Mouse (Mus musculus) gastrocnemius, postnatal 14 days (tissue): Measurements from ENCODE around the gene Olfr429. TPM values are rescaled to one million over a fixed set of nuclear protein-coding genes. Genes with fewer than 3 reads are reported as not detected.

Experiments
- total RNA-seq, 2 experiments: library from RNA; stranded (reverse); gene quantifications; 2 replicates each; pipeline ENCODE4 v1.2.3; 2021

Gene Olfr429
- total RNA-seq, 2 experiments from 2014 or later = not detected

Other genes with a start within 250 kb of the Olfr429 start
- under 1 TPM; 0.88 to 1.00 TPM for gene Ifi211, start 171.3 kb upstream of the Olfr429 start, total RNA-seq
- 1 to 10 TPM; 4.3 to 4.4 TPM for gene Mndal, start 141.8 kb upstream of the Olfr429 start, total RNA-seq
- gene Ifi203, start 141.7 kb upstream of the Olfr429 start, total RNA-seq = 1 to 10 TPM; 4.0 to 4.6 TPM
- gene Ifi202b, start 101.6 kb upstream of the Olfr429 start, total RNA-seq = not detected
- 1 to 10 TPM; 2.2 to 5.5 TPM for gene Ifi205, start 52.5 kb upstream of the Olfr429 start, total RNA-seq
- not detected for gene Olfr433, start 43.6 kb upstream of the Olfr429 start, total RNA-seq
- not detected for gene Olfr432, start 35.1 kb upstream of the Olfr429 start, total RNA-seq
- not detected for gene Olfr430, start 17.7 kb upstream of the Olfr429 start, total RNA-seq
- gene Olfr427, start 12.6 kb downstream of the Olfr429 start, total RNA-seq = not detected
- not detected for gene Olfr231, start 36.8 kb downstream of the Olfr429 start, total RNA-seq
- gene Olfr424, start 47.2 kb downstream of the Olfr429 start, total RNA-seq = not detected
- gene Olfr420, start 71.3 kb downstream of the Olfr429 start, total RNA-seq = not detected
- gene Spta1, start 88.4 kb downstream of the Olfr429 start, total RNA-seq = under 1 TPM; 0.33 to 0.35 TPM
- not detected for gene Olfr419, start 167.7 kb downstream of the Olfr429 start, total RNA-seq
- not detected for gene Mptx1, start 246.2 kb downstream of the Olfr429 start, total RNA-seq